Mouse (Mus musculus) bone marrow macrophage, adult 2 months (primary cell): ENCODE results near the gene Gm364.

Experiments
- CTCF ChIP-seq: IDR thresholded peaks from 2 replicates; pipeline ENCODE4 v1.5.1; 2012; ENCODE audit warnings: low read depth, mild to moderate bottlenecking, low read length, moderate library complexity
- POLR2A ChIP-seq: IDR thresholded peaks from 2 replicates; pipeline ENCODE4 v1.6.1; 2012; ENCODE audit warnings: mild to moderate bottlenecking, low read depth, low read length, borderline replicate concordance

- no peak for TF ChIP-seq CTCF
- TF ChIP-seq POLR2A, result no peak
Observed at GRCm38 (mm10) chrX:57359316-57359715, 49.6 kb upstream of the Gm364 start.
